Mouse (Mus musculus) embryonic fibroblast, embryonic 13.5 days (primary cell): ENCODE data around the gene Qdpr. TPM values are rescaled to one million over a fixed set of nuclear protein-coding genes. Genes with fewer than 3 reads are reported as not detected.

Experiments
- H3K27ac ChIP-seq: 2 replicates; pipeline ENCODE4 v1.5.1; 2012; ENCODE audit warnings: low read length, control low read depth, inconsistent platforms; ENCODE audit not compliant: insufficient read depth
- H3K4me1 ChIP-seq: 2 replicates; pipeline ENCODE4 v1.6.1; 2011; ENCODE audit warnings: low read length; ENCODE audit not compliant: control insufficient read depth, insufficient read depth
- H3K4me3 ChIP-seq: 2 replicates; pipeline ENCODE4 v1.5.1; 2011; ENCODE audit warnings: mild to moderate bottlenecking, control low read depth, low read length; ENCODE audit not compliant: insufficient read depth
- CTCF ChIP-seq: IDR thresholded peaks from 2 replicates; pipeline ENCODE4 v1.5.1; 2011; ENCODE audit warnings: mild to moderate bottlenecking, control low read depth, low read length, moderate library complexity, borderline replicate concordance; ENCODE audit not compliant: insufficient read depth
- POLR2A ChIP-seq: IDR thresholded peaks from 2 replicates; pipeline ENCODE4 v1.6.1; 2011; ENCODE audit warnings: low read depth, mild to moderate bottlenecking, control low read depth, low read length, moderate library complexity
- polyA plus RNA-seq: library from polyadenylated mRNA; stranded (reverse); fragments of >200 nt; gene quantifications from 2 replicates; pipeline ENCODE4 v1.2.4, GENCODE M21; 2011; ENCODE audit warnings: low read depth; ENCODE audit not compliant: missing spikeins, insufficient read length

The Qdpr gene
- polyA plus RNA-seq: 36.8 and 49.1 TPM in 2 replicates

- peaks cover 7% of the 10 kb centered on the region; the same call in 1 of the 2 replicates for H3K4me1 ChIP-seq
- TF ChIP-seq POLR2A (peak; percentile 86), CTCF (no peak)
These were observed at the start of gene Qdpr for GRCm38 (mm10) chr5:45449831-45450716. Gene Qdpr, minus strand, starts transcription at chr5:45450236.

GRCm38 (mm10) chr5:45497564-45497963, 47.5 kb upstream of the Qdpr start:
- Histone ChIP-seq H3K4me3 (no peak overlapping the region), H3K27ac (no peak overlapping the region), H3K4me1 (peaks cover 2% of the 10 kb centered on the region)
- TF ChIP-seq POLR2A (no peak), CTCF (no peak)

More at GRCm38 (mm10) chr5:45449831-45450716, at the start of gene Qdpr:
- Histone ChIP-seq H3K4me3 (peak within 1 kb of the TSS; percentile 79), H3K27ac (0 out of 2 replicates have a peak within 1 kb of the TSS, but pooled peaks have one; percentile 0)

GRCm38 (mm10) chr5:45496930-45497550, 47.0 kb upstream of the Qdpr start:
- peaks cover 2% of the 10 kb centered on the region for H3K4me1 ChIP-seq

GRCm38 (mm10) chr5:45496479-45496878, 46.4 kb upstream of the Qdpr start:
- Histone ChIP-seq H3K27ac (no peak overlapping the region), H3K4me3 (no peak overlapping the region), H3K4me1 (peaks cover 2% of the 10 kb centered on the region)
- TF ChIP-seq CTCF (no peak), POLR2A (no peak)

More at GRCm38 (mm10) chr5:45496930-45497550, 47.0 kb upstream of the Qdpr start:
- H3K4me3 ChIP-seq: no peak overlapping the region
- no peak overlapping the region for H3K27ac ChIP-seq
- TF ChIP-seq POLR2A (no peak), CTCF (no peak)

GRCm38 (mm10) chr5:45496042-45496441, 46.0 kb upstream of the Qdpr start:
- H3K4me1 ChIP-seq: peaks cover 2% of the 10 kb centered on the region
- TF ChIP-seq POLR2A (no peak), CTCF (no peak)
- H3K4me3 ChIP-seq: no peak overlapping the region
- H3K27ac ChIP-seq: no peak overlapping the region

- no peak overlapping the region for H3K27ac ChIP-seq
- H3K4me3 ChIP-seq: no peak overlapping the region
- TF ChIP-seq CTCF: no peak
- TF ChIP-seq POLR2A: no peak
- peaks cover 2% of the 10 kb centered on the region for H3K4me1 ChIP-seq
These were observed 45.5 kb upstream of the Qdpr start for GRCm38 (mm10) chr5:45495429-45495975.

GRCm38 (mm10) chr5:45494093-45494755, 44.2 kb upstream of the Qdpr start:
- TF ChIP-seq CTCF (no peak), POLR2A (no peak)
- Histone ChIP-seq H3K4me3 (peak overlapping the region; percentile 90), H3K27ac (no peak overlapping the region)

GRCm38 (mm10) chr5:45493191-45494092, 43.4 kb upstream of the Qdpr start, which contains the start of gene Lap3:
Gene Lap3, plus strand, starts transcription at chr5:45493374.
- peak; percentile 91 for TF ChIP-seq POLR2A
- no peak for TF ChIP-seq CTCF
- Histone ChIP-seq H3K4me1 (peaks cover 2% of the 10 kb centered on the region), H3K27ac (peak within 1 kb of the TSS; percentile 59), H3K4me3 (peak within 1 kb of the TSS; percentile 90)

More at GRCm38 (mm10) chr5:45494093-45494755, 44.2 kb upstream of the Qdpr start:
- H3K4me1 ChIP-seq: peaks cover 2% of the 10 kb centered on the region
